Mouse (Mus musculus): ENCODE results near the gene Ccr8.
"Not testable (repeated sequence)": the region's sequence is repeated elsewhere in the genome, so short reads cannot be mapped to it uniquely, and the experiment has no call there.

The Ccr8 gene

DNA sequence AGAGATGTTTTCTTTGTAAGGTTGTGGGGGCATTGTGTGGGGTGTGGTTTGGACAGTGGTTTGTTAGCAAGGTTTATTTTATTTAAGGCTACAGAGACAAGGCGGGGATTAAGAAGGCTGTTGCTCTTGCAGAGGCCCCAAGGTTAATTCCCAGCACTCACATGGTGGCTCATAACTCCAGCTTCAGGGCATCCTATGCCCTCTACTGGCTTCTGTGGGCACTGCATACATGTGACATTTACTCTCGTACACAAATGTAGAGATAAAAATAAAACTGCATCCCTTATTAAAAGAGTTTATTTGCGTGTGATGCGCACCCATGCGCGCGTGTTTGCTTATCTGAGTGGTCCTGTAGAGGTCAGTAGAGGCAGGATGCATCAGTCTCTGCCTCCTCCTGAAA, 2.8 kb upstream of the Ccr8 start:
- no peak for DNase-seq (ENCODE audit: low read depth, low spot score)

DNA sequence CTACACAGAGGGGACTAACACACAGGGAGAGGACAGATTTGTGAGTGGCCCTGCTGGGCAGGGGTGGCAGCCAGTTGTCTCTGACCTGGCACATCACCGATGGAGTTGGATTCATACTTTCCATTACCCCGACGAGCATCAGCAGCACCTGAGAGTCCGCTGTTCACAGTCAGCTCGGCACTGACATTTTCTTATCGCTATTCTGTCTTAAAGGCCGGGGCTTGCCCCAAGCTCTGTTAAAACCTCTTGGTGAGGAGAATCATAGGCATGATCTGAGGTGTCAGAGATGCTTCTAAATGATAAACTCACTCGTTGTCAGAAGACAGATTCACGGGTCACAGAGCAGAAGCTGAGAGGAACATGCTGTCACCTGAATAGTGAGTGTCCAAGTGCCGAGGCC, 828 bp upstream of the Ccr8 start:
- no peak for DNase-seq (ENCODE audit: low read depth, low spot score)

GRCm38 (mm10) chr9:120093701-120094100, 1.8 kb downstream of the Ccr8 start:
- no peak for DNase-seq (ENCODE audit: low read depth, low spot score)

DNA sequence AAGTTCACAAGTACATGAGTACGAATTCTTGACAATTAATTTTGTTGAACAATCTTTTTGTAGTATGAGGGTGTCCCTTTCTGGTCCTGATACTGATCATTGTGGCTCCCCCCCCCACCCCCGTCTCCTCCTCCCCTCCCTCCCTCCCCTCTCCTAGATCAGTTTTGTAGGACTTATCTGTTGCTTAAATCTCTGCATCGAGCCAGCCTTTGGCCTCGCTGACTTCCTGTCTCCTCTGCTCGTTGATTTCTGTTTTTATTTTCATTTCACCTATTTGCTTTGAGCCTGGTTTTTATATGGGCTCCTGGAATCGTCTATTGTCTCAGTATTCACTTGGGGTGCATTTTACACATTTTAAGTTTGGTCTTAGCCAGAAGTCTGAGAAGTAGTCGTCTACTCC, 4.0 kb downstream of the Ccr8 start:
- no peak for DNase-seq (ENCODE audit: low read depth, low spot score)

GRCm38 (mm10) chr9:120098682-120099081, 6.8 kb downstream of the Ccr8 start:
- DNase-seq (ENCODE audit: low read depth, low spot score): peak; percentile 73

DNA sequence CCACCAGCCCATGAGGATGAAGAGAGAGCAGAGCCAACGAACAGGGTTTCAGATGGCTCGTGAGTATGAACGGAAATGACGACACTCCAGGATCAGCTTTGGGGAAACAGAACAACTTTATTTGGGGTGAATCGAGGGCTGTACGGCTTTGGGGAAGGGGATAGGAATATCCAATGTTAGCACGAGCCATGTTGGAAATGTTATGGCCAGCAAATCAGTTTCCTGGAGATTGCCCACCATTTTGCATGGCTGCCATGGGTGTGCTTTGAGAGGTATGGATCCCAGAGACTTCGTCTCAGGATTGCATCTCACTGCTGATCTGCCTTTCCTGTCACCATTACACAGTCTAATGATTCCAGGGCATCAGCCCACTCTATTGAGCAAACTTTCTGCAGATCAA, 7.4 kb downstream of the Ccr8 start:
- no peak for DNase-seq (ENCODE audit: low read depth, low spot score)

GRCm38 (mm10) chr9:120101165-120101564, 9.3 kb downstream of the Ccr8 start:
- no peak for DNase-seq (ENCODE audit: low read depth, low spot score)

DNA sequence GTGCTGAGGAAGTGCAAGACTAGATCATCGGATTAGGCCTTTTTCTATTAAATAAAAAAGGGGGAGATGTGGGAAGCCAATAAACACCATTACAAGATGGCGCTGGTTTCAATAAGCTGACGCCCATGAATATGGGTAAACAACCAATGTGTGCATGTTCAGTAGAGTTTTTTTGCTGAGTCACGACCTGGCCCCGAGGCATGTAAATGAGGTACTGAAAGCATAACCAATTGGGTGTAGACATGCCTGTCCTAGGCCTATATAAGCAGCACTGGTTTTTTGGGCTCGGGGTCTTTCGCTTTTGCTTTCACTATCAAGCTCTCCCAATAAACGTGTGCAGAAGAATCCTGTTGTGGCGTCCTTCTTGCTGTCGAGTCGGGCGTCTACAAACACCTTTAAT, 17.0 kb downstream of the Ccr8 start:
- not testable (repeated sequence) for DNase-seq (ENCODE audit: low read depth, low spot score)

DNA sequence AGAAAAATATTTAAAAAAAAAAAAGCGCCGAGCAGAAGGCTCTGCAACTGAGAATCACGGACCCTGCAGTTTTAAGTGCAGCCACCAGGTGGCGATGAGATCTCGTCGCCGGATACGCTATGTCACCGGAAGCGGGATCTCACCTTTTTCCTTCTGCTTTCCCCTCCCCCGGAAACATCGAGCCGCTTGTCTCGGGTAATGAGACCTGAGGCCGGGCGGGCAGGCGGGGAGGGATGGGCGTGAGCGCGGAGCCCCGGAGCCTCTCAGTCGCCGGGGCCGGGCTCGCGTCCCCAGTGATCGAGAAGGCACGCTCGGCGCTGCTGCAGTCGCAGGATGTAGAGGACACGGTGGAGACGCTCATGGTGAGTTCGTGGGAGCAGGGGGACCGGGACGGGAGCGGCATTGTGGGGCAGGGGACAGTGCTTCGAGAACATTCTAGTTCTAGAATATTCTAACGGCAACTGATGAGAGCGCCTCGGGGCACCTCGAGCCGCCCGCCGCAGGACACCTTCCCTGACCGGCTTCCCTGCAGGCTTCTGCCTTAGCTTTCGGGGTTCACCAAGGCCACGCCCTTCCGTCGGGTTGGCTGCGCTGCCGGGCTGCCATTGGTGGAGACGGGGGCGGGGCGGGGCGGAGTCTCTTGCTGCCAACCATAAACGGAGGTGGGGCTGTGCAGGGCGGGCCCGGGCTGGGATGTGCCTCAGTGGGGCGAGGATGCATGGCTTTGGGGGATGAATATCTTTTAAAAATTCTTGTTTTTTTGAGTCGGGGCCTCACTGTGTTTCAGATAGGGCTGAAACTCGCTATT, 18.5 kb downstream of the Ccr8 start, which contains the start of gene Slc25a38:
TSS of gene Slc25a38 (plus strand) at position 164 of the 808 bp plus-strand sequence.
- DNase-seq (ENCODE audit: low read depth, low spot score): peak; percentile 96

- no peak for DNase-seq (ENCODE audit: low read depth, low spot score)
Measured at GRCm38 (mm10) chr9:120111156-120111945, 19.4 kb downstream of the Ccr8 start.

GRCm38 (mm10) chr9:120112472-120112871, 20.6 kb downstream of the Ccr8 start:
- DNase-seq (ENCODE audit: low read depth, low spot score): no peak

GRCm38 (mm10) chr9:120113456-120113855, 21.5 kb downstream of the Ccr8 start:
- no peak for DNase-seq (ENCODE audit: low read depth, low spot score)

DNA sequence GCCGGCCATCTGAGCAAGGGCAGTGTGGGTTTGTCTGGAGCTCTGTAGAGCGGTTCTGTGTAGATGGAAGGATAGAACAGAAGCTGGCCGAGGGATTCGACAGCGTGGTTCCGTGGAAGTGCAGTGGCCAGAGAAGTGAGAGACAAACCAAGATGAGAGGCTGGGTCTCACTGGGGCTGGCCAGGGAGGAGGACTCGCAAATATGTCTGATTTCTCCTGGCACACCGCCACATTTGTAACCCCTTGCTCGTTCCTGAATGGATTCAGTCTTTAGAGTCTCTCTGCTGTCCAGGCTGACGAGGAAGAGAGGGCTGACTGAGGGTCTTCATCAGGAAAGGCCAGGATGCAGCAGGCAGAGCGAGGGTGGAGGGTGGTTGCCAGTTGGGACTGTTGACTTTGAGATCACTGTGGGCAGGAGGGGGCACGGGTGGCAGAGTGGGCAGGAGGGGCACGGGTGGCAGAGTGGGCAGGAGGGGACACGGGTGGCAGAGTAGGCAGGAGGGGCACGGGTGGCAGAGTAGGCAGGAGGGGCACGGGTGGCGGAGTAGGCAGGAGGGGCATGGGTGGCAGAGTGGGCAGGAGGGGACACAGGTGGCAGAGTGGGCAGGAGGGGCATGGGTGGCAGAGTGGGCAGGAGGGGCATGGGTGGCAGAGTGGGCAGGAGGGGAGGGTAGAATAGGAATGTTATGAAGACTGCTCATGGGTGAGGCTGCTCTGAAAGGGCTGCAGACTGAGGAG, 22.3 kb downstream of the Ccr8 start:
- DNase-seq (ENCODE audit: low read depth, low spot score): no peak

DNA sequence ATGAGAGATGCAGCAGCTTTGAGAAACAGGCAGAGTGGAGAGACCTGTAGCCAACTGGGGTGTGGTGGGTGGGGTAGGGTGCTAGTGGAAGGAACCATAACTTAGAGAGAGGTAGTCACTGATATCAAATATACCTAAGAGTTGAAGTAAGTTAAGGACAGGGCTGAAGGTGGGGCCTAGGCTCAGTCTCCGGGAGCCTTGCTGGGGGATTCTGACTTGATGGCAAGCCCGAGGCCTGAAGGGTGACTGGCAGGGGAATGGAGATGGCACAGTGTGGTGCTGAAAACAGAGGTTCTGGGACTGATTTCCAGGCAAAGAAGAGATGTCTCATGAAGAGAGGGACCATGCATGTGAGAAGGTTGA, 22.9 kb downstream of the Ccr8 start:
- no peak for DNase-seq (ENCODE audit: low read depth, low spot score)

GRCm38 (mm10) chr9:120115580-120115979, 23.7 kb downstream of the Ccr8 start:
- DNase-seq (ENCODE audit: low read depth, low spot score): no peak

- DNase-seq (ENCODE audit: low read depth, low spot score): no peak
Measured at GRCm38 (mm10) chr9:120116184-120116624, 24.3 kb downstream of the Ccr8 start.

- no peak for DNase-seq (ENCODE audit: low read depth, low spot score)
Measured at GRCm38 (mm10) chr9:120118212-120118611, 26.3 kb downstream of the Ccr8 start.

- no peak for DNase-seq (ENCODE audit: low read depth, low spot score)
Measured at GRCm38 (mm10) chr9:120120503-120120902, 28.6 kb downstream of the Ccr8 start.

GRCm38 (mm10) chr9:120126868-120127267, 35.0 kb downstream of the Ccr8 start:
- no peak for DNase-seq (ENCODE audit: low read depth, low spot score)

GRCm38 (mm10) chr9:120127538-120128251, 35.8 kb downstream of the Ccr8 start, which contains the start of gene Rpsa:
Gene Rpsa, plus strand, starts transcription at chr9:120127689.
- DNase-seq (ENCODE audit: low read depth, low spot score): peak; percentile 99

GRCm38 (mm10) chr9:120129276-120129675, 37.4 kb downstream of the Ccr8 start:
- DNase-seq (ENCODE audit: low read depth, low spot score): no peak

All from mesoderm, embryonic 11.5 days (tissue).